Mouse (Mus musculus) left cerebral cortex, adult 18-20 months (tissue): ENCODE results near the gene Crat. TPM values are rescaled to one million over a fixed set of nuclear protein-coding genes. Genes with fewer than 3 reads are reported as not detected.

Experiments used
- microRNA-seq, 2 experiments: library from miRNA; unstranded; fragments of <30 nt; microRNA quantifications; one replicate each; pipeline ENCODE4 v1.2.0; 2021
- total RNA-seq, 2 experiments: library from RNA; stranded (reverse); gene quantifications; 2 replicates each; pipeline ENCODE4 v1.2.3; 2021

Crat gene
- total RNA-seq, 2 experiments from 2014 or later, result 53.7 to 57.3 TPM

Small RNA genes lying within 50 kb of the gene (microRNA-seq; reads per million reads assigned to microRNA genes)
- gene Gm47292, result 0 reads per million in 2 experiments

Other genes with a start within 250 kb of the Crat start
- gene Endog, start 244.3 kb downstream of the Crat start, total RNA-seq, result 10 to 100 TPM; 19.3 to 23.3 TPM
- gene Spout1, start 237.4 kb downstream of the Crat start, total RNA-seq, result 10 to 100 TPM; 32.5 to 33.9 TPM
- gene Kyat1, start 210.0 kb downstream of the Crat start, total RNA-seq, result 10 to 100 TPM; 13.9 to 14.1 TPM
- gene Lrrc8a, start 178.1 kb downstream of the Crat start, total RNA-seq, result 10 to 100 TPM; 58.2 to 62.6 TPM
- gene Gm28035, start 175.2 kb downstream of the Crat start, total RNA-seq, result 10 to 100 TPM in 1 of 2 experiments, 1 to 10 TPM in 1; 9.5 to 10.3 TPM
- 10 to 100 TPM; 17.7 to 19.6 TPM for gene Phyhd1, start 149.6 kb downstream of the Crat start, total RNA-seq
- not detected for gene Gm28038, start 134.8 kb downstream of the Crat start, total RNA-seq
- 10 to 100 TPM; 19.7 to 22.0 TPM for gene Dolk, start 129.5 kb downstream of the Crat start, total RNA-seq
- 10 to 100 TPM; 21.3 to 24.1 TPM for gene Nup188, start 129.4 kb downstream of the Crat start, total RNA-seq
- gene Sh3glb2, start 56.5 kb downstream of the Crat start, total RNA-seq, result 100 to 1,000 TPM; 295 to 306 TPM
- 100 to 1,000 TPM; 108 to 120 TPM for gene Miga2, start 51.6 kb downstream of the Crat start, total RNA-seq
- gene Dolpp1, start 23.6 kb downstream of the Crat start, total RNA-seq, result 10 to 100 TPM; 24.2 to 27.5 TPM
- 100 to 1,000 TPM; 182 to 189 TPM for gene Ptpa, start 226 bp upstream of the Crat start, total RNA-seq
- 10 to 100 TPM; 30.3 to 30.4 TPM for gene Ier5l, start 58.4 kb upstream of the Crat start, total RNA-seq
- 1 to 10 TPM; 3.1 to 4.0 TPM for gene Cstad, start 179.2 kb upstream of the Crat start, total RNA-seq